Mouse (Mus musculus): Measurements from ENCODE around the gene Bag6. TPM values are rescaled to one million over a fixed set of nuclear protein-coding genes. Genes with fewer than 3 reads are reported as not detected.
A peak's percentile ranks its signal among the peaks of the same experiment; 100 is the strongest.

Gene Bag6
- total RNA-seq, 2 experiments from 2014 or later: 285 to 291 TPM

DNA sequence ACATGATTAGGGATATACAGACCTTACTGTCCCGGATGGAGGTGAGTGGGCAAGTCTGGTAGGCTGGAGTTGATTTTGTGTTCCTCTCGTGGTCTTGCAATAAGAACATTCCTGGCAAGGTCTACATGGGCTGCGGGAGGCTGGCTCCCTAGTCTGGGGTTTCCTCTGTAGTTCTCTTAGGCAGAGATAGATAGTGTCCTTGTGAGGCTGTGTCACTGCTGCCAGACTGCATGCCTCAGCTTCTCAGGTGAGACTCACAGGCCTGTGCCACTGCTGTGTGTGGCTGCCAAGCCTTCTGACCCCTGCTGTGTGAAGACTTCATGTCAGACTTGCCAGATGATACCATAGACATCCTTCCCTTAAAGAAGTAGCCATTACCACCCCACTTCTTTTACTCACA, 4.3 kb downstream of the Bag6 start:
- intact Hi-C loops (cut with DNase I): loop anchor here (2.0 kb wide), 1 partner anchor 14 kb away; no protein-coding TSS in a partner anchor
- DNase-seq: no peak

DNA sequence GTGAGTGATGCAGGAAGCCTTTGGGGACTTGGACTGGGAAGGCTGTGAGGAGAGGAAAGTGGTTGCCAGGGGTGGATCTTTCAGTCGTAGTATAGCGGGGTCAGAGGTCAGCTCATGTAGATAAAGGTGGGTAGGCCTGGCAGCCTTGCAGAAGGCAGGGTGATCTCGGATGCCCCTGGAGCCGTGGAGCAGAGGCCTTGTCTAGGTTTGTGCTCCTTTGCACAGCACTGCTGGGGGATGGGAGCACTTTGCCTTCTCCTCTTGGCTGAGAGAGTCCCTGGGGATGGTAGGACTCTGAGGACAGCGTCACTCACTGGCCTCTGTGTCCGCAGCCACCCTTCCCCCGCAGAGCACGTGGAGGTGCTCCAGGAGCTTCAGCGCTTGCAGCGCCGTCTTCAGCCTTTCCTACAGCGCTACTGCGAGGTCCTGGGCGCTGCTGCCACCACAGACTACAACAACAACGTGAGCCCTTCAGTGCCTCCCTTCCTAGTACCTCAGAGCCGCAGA, 5.6 kb downstream of the Bag6 start:
- no peak for DNase-seq
- intact Hi-C loops (cut with DNase I): no loop called here

DNA sequence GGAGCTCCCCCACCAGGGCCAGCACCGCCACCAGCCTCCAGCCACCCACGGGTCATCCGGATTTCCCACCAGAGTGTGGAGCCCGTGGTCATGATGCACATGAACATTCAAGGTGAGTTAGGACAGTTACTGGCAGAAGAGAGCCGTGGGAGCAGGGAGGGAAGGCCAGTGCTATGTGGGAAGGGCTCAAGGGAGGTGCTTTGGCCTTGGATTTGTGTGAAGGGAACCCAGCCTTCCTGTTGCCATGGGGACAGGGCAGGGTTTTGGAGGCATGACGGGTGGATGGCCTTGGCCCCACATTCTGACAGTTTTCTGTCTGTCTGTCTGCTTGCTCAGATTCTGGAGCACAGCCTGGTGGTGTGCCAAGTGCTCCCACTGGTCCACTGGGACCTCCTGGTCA, 7.0 kb downstream of the Bag6 start:
- no peak for DNase-seq
- intact Hi-C loops (cut with DNase I): no loop called here

DNA sequence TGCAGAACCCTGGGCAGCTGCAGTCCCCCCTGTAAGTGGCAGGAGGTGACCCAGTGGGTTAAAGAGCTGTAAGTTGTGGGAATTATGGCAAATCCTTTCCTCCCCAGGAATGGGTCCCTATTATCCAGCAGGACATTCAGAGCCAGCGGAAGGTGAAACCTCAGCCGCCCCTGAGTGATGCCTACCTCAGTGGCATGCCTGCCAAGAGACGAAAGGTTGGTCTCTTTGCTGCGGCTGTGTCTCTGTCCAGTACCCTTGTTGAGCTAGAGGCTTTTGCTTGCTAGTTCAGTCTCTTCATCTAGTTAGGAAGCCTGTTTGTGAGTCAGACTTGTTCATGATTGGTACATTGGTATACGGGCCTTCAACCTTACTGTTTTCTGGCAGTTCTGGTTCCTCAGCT, 11.2 kb downstream of the Bag6 start:
- intact Hi-C loops (cut with DNase I): no loop called here
- DNase-seq: no peak

DNA sequence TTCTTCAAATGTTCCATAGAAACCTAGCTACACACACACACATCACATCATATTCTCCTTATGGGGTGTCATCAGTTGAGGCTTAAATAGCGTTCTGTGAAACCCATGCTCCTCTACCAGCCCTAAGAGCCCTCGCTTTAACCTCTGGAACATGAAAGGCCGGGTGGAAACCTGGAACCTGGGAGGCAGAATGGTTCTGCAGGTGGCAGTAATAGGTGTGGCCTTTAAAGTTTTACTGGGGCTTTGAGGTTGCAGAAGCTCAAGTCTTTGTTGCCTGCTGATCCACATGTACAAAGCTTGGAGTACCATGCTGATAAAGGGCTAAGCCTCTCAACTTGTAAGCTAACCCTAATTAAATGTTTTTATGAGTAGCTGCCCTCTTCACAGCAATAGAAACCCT, 12.4 kb downstream of the Bag6 start:
- intact Hi-C loops (cut with DNase I): no loop called here

DNA sequence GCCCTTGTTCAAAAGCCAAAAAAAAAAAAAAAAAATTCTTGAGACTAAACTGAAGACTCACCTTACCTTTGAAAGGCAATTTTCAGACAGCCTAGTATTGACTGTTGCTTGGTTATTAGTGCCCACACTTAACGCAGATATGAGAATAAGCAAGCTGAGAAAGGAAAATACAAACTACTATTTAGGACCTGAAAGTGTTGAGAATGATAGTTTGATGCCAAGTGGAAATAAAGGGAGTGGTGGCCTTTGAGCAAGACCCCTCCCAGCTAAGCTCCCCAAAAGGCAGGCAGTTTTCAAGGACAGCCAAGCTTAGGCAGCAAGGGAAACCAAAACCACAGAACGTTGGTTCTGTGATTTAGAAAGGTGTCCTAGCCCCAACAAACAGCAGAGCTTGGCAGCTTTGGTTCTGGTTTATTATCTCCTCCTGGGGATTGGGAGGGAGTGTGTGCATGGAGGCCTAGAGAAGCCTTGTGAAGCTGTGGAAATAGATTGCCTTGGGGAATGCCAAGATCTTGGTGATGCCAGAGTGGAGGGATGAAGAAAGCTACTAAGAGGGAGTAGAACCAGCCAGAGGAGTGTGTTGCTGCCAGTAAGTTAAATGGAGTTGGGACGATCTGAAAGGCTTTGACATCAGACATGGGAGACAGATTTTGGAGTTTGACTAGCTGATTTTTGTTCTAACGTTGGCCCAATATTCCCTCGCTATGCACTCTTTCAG, 13.1 kb downstream of the Bag6 start:
- intact Hi-C loops (cut with DNase I): no loop called here
- DNase-seq: no peak

More for the DNA sequence above, 12.4 kb downstream of the Bag6 start:
- DNase-seq: no peak

DNA sequence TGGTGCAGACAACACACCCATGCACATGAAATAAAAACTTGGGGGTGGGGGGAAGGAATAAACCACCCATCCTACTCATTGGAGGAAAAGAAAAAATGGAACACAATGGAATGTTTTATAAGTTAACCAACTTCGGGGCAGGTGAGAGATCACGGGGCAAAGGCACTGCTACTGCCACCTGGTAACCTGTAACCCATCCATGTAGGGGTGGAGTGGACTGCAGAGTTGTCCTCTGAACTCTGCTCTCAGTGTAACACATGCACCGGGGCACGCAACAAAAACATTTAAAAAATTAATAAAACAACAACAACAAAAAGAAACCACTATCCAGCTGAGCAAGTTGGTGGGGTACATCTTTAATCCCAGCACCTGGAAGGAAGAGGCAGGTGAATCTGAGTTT, 17.1 kb downstream of the Bag6 start:
- DNase-seq: no peak
- intact Hi-C loops (cut with DNase I): loop anchor here (2.0 kb wide), 1 partner anchor 13 kb away; no protein-coding TSS in a partner anchor

DNA sequence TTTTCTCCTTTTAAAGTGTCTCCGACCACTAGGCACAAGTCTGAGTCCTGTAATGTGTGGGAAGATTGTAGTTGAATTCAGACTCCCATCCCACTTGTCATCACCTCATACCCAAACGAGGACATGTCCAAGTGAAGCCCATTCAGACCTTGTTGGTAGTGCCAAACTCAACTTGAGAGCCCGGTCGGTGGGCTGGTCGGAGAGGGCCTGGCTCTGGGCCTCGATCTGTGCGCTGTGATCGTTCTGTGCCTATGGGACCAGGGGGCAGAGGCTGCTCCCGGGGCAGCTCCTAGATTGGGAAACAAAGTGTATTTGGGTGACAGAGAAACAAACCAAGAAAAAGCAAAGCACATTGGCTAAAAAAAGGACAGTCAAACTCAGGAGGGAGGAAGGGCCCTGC, 18.1 kb downstream of the Bag6 start:
- DNase-seq: no peak
- intact Hi-C loops (cut with DNase I): loop anchor here (2.0 kb wide), 1 partner anchor 14 kb away; no protein-coding TSS in a partner anchor

DNA sequence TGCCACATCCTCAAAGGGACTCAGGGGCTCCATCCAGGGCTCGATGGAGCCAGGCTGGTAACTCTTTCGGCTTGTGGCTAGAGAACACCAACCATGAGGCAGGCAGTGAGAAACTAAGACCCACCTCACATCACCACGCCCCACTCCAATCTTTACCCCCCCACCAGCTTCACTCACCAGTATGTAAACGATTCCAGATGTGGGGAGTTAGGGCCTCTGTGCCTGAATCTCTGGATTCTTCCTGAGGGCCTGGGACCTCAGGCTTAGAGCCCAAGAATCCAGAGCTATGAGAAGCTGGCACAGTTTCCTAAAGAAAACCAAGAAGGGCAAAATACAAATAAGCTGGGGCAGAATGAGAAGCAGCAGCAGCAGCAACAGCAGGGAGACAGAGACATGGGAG, 19.0 kb downstream of the Bag6 start:
- no peak for DNase-seq
- intact Hi-C loops (cut with DNase I): loop anchor here (2.0 kb wide), 1 partner anchor 15 kb away; no protein-coding TSS in a partner anchor

DNA sequence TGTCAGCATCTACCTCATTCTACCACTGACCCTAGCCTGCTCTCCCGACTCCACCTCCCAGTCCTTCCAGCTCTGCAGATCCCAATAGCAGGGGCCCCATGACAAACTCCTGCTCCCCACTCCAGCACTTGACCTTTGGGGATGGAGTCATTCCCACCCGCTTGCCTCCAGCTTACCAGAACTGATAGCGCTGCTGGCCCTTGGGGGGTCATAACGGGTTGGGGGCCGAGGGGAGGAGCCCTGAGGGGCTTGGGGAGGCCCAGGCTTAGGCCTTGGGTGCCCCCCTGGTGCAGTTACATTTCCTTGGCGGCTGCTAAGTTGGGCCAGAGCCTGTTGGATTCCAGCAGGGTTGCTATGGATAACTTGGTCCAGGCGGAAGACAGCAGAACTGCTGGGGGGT, 19.6 kb downstream of the Bag6 start:
- DNase-seq: no peak
- intact Hi-C loops (cut with DNase I): no loop called here

DNA sequence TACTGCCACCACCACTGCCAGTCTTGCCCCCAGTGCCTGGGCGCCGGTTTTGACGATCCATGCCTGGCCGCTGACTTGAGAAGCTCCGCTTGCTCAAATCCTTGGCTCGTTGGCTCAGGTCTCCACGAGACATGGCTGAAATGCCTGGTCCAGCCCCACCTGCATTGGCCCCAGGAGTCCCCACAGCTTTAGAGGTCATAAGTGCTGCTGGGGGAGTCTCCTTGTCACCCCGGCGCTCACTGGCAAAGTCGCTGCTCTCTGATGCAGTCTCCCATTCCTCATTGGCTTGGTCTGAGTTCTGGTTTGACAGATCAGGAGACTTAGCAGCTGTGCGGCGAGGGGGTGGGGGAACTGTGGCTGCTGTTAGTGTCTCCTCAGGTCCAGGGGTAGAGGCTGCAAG, 20.5 kb downstream of the Bag6 start:
- intact Hi-C loops (cut with DNase I): no loop called here
- DNase-seq: no peak

DNA sequence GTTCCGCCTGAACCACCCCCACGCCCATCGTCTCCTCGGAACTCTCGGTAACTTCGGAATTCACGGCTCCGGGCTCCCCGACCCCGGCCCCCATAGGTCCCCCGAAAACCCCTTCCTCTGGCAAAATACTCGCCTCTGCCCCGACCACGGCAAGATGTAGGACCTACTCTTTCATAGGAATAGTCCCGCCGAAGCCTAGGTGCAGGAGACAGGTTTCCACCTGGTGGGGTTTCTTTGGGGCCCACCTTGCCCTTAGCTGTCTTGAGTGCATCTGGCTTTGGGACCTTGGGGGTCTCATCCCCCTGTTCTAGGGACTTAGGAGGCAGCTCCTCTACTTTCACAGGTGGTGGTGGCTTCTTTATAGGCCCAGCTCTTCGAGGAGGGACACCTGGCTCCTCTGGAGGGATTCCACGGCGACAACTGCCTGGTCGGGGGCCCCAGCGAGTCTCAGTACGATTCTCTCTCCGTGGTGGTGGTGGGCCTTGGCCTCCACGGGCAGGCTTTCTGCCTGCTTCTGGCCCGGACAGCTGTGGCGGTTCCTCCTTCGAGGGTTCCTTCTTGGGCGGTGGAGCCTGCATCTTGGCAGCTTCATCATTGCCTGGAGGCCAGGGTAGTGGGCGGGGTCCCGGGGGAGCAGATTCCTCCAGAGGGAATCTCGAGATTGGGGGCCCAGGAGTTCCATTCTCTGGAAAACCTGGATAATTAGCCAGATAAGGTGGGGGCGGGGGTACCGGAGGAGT, 21.7 kb downstream of the Bag6 start:
- intact Hi-C loops (cut with DNase I): no loop called here

DNA sequence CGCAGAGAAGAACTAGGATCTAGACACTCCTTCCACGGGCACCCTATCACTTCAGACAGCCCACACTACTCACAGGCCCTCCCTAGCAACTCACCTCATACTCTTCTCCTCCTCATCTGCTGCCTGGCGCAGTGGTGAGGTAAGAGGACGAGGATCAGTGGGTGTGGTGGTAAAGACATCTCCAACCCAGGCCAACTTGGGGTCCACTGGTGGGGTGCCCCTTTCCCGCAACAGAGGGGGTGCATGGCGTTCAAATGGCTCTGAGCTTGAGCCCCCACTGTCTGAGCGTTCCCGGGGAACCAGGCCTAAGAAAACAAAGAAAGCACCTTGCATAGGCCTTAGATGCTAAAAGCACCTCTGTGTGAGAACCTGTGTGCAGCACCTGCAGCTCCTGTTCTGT, 22.3 kb downstream of the Bag6 start:
- intact Hi-C loops (cut with DNase I): no loop called here
- DNase-seq: no peak

More for the DNA sequence above, 21.7 kb downstream of the Bag6 start:
- no peak for DNase-seq

DNA sequence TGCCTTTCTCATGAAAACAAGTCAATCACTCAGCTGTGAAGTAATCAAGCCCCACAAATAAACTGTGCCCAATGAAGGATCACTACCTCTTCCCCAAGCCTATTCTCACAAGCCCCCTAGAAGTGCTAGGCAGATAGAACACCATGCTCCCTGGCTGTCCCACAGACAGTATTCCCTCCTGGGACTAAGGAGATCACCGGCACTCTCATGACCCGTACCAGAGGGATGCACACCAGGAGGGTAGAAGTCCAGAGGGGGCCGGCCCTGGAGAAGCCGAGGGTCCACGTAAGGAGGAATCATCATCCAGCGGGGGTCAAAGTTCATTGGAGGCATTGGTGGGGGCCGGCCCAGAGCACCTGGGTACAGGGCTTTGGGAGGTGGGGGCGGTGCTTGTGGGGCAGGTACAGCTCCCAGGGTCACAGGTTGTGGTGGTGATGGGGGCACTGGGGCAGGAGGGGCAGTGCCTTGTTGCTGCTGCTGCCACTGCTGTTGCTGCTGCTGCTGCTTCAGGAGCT, 22.7 kb downstream of the Bag6 start:
- intact Hi-C loops (cut with DNase I): no loop called here
- no peak for DNase-seq

DNA sequence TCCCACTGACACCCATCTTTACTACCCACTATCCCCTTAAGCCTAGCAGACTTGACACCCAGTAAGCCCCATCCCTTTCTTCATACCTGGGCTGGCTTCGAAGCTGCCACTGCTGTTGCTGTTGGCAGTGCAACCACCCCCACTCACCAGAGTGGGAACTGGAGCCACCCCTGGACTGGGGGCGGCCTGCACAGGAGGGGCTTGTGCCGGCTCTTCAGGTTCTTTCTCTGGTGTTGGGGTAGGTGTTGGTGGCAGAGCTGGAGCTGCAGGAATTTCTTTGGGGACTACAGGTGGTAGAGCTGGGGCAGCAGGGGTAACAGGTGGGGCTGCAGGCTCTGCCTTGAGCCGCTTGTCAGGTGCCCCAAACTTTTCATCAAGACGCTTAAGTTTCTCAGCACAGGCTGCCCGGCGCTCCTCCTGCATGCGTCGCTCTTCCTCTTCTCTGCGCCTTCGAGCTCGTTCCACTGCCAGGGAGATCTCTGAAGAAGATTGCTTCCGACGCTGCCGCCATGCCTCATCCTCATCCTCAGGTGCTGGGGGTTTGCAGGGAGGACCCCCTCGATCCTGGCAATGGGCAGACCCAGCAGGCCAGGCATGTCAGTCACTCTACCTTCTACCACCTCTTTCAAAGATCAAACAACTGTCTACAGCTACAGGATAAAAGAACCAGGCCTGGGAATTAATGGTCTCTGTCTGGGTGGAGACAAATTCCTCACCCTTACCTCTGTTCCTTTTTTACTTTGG, 24.0 kb downstream of the Bag6 start:
- no peak for DNase-seq
- intact Hi-C loops (cut with DNase I): no loop called here

DNA sequence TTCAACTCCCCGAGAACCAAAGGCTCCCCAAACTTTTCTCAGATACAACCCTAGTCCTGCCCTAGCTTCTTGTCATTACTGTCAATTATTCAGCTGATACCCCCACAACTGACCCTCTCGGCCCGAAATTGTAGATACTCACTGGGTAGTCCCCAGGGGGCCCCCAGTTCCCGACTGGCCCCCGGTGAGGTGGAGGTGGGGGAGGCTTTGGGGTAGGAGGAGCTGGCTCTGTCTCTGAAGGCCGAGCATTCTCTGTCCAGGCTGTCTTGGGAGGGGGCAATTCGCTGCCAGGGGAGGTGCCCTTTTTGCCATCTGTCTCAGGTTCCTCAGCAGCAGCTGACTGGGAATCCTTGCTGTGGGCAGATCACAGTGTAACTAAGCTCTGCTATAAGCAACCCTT, 24.7 kb downstream of the Bag6 start:
- DNase-seq: no peak
- intact Hi-C loops (cut with DNase I): loop anchor here (2.0 to 5.0 kb wide), 2 partner anchors 15 to 32 kb away; partner anchors contain the start of gene D17H6S53E

DNA sequence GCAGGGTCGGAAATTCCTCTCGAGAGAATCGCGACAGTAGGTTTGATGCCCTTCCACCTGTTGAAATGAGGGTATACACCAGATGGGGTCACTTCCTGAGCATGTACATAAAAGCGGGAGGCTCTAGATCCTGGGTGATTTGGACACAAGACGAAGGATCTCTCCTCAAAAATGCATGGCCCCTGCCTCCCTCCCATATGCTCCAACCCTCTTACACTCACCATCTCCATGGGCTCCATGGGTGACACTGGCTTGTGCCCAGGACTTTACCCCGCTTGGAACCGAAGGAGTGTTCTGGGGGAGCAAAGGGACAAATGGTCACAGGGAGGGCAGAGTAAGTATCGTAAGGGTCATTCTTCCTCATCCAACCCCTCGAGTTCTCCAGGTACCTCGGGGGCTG, 26.4 kb downstream of the Bag6 start:
- no peak for DNase-seq
- intact Hi-C loops (cut with DNase I): loop anchor here (2.0 to 5.0 kb wide), 2 partner anchors 17 to 34 kb away; partner anchors contain the start of gene D17H6S53E

DNA sequence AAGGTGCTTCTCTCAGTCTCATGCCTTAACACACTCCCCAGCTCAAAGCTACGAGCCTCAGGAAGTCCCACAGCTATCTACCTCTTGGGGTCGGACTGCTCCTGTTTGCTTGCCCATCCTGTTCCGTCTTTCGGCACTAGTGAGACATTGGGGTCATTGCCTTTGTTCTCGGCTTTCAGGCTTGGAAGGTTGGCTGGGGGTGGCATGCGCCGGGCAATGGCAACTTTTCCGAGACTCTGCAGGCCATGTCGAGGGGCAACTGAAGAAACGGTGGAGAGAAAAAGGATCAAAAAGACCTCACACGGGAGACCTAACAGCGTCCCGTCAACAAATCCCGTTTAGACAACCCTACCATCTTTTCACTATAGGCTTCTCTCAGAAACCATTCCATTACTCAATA, 27.1 kb downstream of the Bag6 start:
- intact Hi-C loops (cut with DNase I): loop anchor here (2.0 to 5.0 kb wide), 2 partner anchors 25 to 35 kb away; partner anchors contain the start of gene D17H6S53E
- DNase-seq: no peak

DNA sequence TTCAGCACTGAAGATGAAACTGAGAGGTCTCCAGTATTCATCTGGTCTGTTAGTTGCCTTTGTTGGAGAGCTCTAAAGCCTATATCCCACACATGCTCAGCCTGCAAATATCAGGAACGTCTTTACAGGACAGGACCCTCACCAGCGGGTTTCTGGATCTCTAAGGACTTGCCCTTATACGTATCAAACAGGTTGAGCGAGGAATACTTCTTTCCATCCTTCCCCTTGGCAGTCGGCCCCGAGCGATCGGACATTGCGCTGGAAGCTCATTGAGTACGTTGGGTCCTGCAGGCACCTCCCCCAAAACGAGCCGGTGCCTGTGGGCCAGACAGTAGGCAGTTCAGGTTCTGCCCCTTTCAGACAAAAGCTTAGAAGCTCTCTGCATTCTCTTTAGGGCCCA, 27.8 kb downstream of the Bag6 start:
- DNase-seq: peak; percentile 47 to 56
- intact Hi-C loops (cut with DNase I): loop anchor here (2.0 to 5.0 kb wide), 2 partner anchors 26 to 35 kb away; partner anchors contain the start of gene D17H6S53E

DNA sequence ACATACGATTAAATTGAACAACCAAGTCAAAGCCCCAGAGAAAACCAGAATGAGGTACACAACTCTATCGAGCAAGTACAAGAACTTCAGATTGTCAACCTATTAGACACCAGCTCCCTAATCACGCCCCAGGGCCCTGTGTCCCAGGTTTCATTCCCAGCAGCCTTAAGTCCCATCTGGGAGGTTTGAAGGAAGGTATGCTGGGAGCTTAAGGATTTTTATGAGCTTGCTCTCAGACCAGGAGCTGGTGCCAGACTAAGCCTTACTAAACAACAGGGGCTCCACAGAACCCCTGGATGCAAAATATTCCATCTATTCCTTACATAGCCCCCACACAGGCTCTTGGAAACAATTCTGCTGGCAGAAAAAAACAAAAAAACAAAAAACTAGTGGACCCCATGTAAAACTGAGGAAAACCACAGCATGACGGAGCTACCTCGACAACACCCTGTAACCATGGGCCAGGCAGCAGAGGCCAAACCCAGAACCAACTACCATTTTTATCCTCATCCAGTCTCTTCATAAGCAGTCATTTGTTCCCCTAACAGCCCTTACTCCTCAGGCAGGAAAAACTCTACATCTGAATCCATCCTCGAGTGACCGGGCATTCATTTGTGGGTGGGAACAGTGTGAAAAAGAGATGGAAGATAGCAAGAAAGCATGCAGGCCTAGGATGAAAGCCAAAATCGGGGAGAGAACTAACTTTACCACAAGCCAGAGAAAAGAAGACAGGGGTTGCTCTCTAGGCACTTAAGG, 28.5 kb downstream of the Bag6 start:
- DNase-seq: peak; percentile 37 to 53
- intact Hi-C loops (cut with DNase I): loop anchor here (2.0 to 5.0 kb wide), 2 partner anchors 27 to 36 kb away; partner anchors contain the start of gene D17H6S53E
